ENCODE assay signal across 21 mouse cellular contexts in genomic region chr2:166233246-166233645, GRCm38 (mm10).
A peak's percentile ranks its signal among the peaks of the same experiment; 100 is the strongest.
DNase-seq lines count a peak whose midpoint lies in the region; ATAC-seq lines count a peak whose summit lies in the region.
"Had no signal": no experiment of that assay in that cellular context is flagged by ENCODE, and none has a peak within 500 bp of the region (broad histone marks: within the 10 kb centered on the region; RNA-seq: fewer than 3 reads in every experiment).

No protein-coding gene starts in this region.

- no peaks in the 10 kb centered on the region for H3K9me3 ChIP-seq in kidney, embryonic 16.5 days (ENCODE audit: low read length)
- no peaks in the 10 kb centered on the region for H3K9me3 ChIP-seq in embryonic facial prominence, embryonic 10.5 days
- H3K9me3 ChIP-seq in embryonic facial prominence, embryonic 14.5 days (ENCODE audit: control insufficient read depth, low read length), result no peaks in the 10 kb centered on the region
- H3K9me3 ChIP-seq in limb, embryonic 12.5 days, result no peaks in the 10 kb centered on the region
- no peaks in the 10 kb centered on the region for H3K9me3 ChIP-seq in forebrain, embryonic 14.5 days (replicated peaks; ENCODE audit: control insufficient read depth, low read length)
- H3K9me3 ChIP-seq: heart, embryonic 13.5 days; midbrain, embryonic 12.5 days had no signal

- H3K9ac ChIP-seq in kidney, embryonic 16.5 days (replicated peaks; ENCODE audit: low read length), result no peak overlapping the region
- H3K9ac ChIP-seq in embryonic facial prominence, embryonic 14.5 days (ENCODE audit: low read depth, low read length), result no peak overlapping the region
- H3K9ac ChIP-seq in limb, embryonic 12.5 days (replicated peaks), result no peak overlapping the region
- no peak overlapping the region for H3K9ac ChIP-seq in forebrain, embryonic 14.5 days (ENCODE audit: low read length)
- H3K9ac ChIP-seq: forebrain, postnatal 0 days; heart, embryonic 13.5 days; hindbrain, embryonic 14.5 days; midbrain, embryonic 12.5 days had no signal

- peak; percentile 30 for DNase-seq in kidney, adult 18-20 months
- no peak for DNase-seq in embryonic facial prominence, embryonic 10.5 days (ENCODE audit: low spot score)
- no peak for DNase-seq in embryonic facial prominence, embryonic 14.5 days (ENCODE audit: low spot score)
- no peak for DNase-seq in forebrain, embryonic 14.5 days (ENCODE audit: low spot score)
- DNase-seq in left cerebral cortex, adult 18-20 months (ENCODE audit: low spot score in 2 of 2), result no peak
- DNase-seq: adrenal gland, postnatal 25 days; cerebellum, adult 11 months; cerebellum, adult 9-11 months; forebrain, postnatal 0 days; gastrocnemius, postnatal 25 days; heart, adult 18-20 months; heart, postnatal 14 days; layer of hippocampus, adult 9-11 months; liver; lung, postnatal 10 days had no signal

- WGBS in kidney, embryonic 16.5 days, result 57% methylated on average over 1 of the region's 1 CpGs
- 88% methylated on average over 1 of the region's 1 CpGs for WGBS in embryonic facial prominence, embryonic 10.5 days
- 77% methylated on average over 1 of the region's 1 CpGs for WGBS in embryonic facial prominence, embryonic 14.5 days
- 93% methylated on average over 1 of the region's 1 CpGs for WGBS in limb, embryonic 12.5 days
- WGBS in forebrain, embryonic 14.5 days, result 84% methylated on average over 1 of the region's 1 CpGs

- H3K36me3 ChIP-seq in kidney, embryonic 16.5 days (ENCODE audit: insufficient read depth, low read length), result no peaks in the 10 kb centered on the region
- no peaks in the 10 kb centered on the region for H3K36me3 ChIP-seq in embryonic facial prominence, embryonic 10.5 days (replicated peaks)
- no peaks in the 10 kb centered on the region for H3K36me3 ChIP-seq in embryonic facial prominence, embryonic 14.5 days (ENCODE audit: control insufficient read depth, insufficient read depth, low read length)
- H3K36me3 ChIP-seq in limb, embryonic 12.5 days, result no peaks in the 10 kb centered on the region
- no peaks in the 10 kb centered on the region for H3K36me3 ChIP-seq in forebrain, embryonic 14.5 days (ENCODE audit: control insufficient read depth, insufficient read depth, low read length)
- H3K36me3 ChIP-seq: heart, embryonic 13.5 days; midbrain, embryonic 12.5 days had no signal

- H3K4me1 ChIP-seq in kidney, embryonic 16.5 days (ENCODE audit: insufficient read depth, low read length), result peaks cover 20% of the 10 kb centered on the region
- peaks cover 60% of the 10 kb centered on the region for H3K4me1 ChIP-seq in embryonic facial prominence, embryonic 10.5 days
- H3K4me1 ChIP-seq in embryonic facial prominence, embryonic 14.5 days (ENCODE audit: control insufficient read depth, insufficient read depth, low read length), result peaks cover 19% of the 10 kb centered on the region
- H3K4me1 ChIP-seq in limb, embryonic 12.5 days (replicated peaks), result peaks cover 27% of the 10 kb centered on the region
- no peaks in the 10 kb centered on the region for H3K4me1 ChIP-seq in forebrain, embryonic 14.5 days (ENCODE audit: control insufficient read depth, insufficient read depth, low read length)

- ATAC-seq in kidney, embryonic 16.5 days (ENCODE audit: low FRiP score, low TSS enrichment), result no peak
- ATAC-seq in embryonic facial prominence, embryonic 14.5 days (ENCODE audit: low read depth), result no peak
- ATAC-seq in limb, embryonic 12.5 days (ENCODE audit: insufficient number of reproducible peaks, insufficient read depth, low FRiP score, low TSS enrichment, low read depth), result no peak
- no peak for ATAC-seq in forebrain, embryonic 14.5 days
- ATAC-seq: forebrain, postnatal 0 days had no signal

- no peak overlapping the region for H3K4me3 ChIP-seq in kidney, embryonic 16.5 days (ENCODE audit: low read length)
- no peak overlapping the region for H3K4me3 ChIP-seq in embryonic facial prominence, embryonic 10.5 days
- H3K4me3 ChIP-seq in embryonic facial prominence, embryonic 14.5 days (ENCODE audit: low read depth, low read length), result no peak overlapping the region
- H3K4me3 ChIP-seq in limb, embryonic 12.5 days (replicated peaks), result no peak overlapping the region
- no peak overlapping the region for H3K4me3 ChIP-seq in forebrain, embryonic 14.5 days (ENCODE audit: low read depth, low read length)
- H3K4me3 ChIP-seq: heart, embryonic 13.5 days; left cerebral cortex, adult 2 months; midbrain, embryonic 12.5 days had no signal

- no peaks in the 10 kb centered on the region for H3K27me3 ChIP-seq in kidney, embryonic 16.5 days (ENCODE audit: insufficient read depth, low read length)
- 0 out of 2 replicates have a peak, but pooled peaks cover 12% of the 10 kb centered on the region for H3K27me3 ChIP-seq in embryonic facial prominence, embryonic 10.5 days (replicated peaks; ENCODE audit: low read depth, poor library complexity, severe bottlenecking)
- no peaks in the 10 kb centered on the region for H3K27me3 ChIP-seq in embryonic facial prominence, embryonic 14.5 days (replicated peaks; ENCODE audit: control insufficient read depth, insufficient read depth, low read length)
- no peaks in the 10 kb centered on the region for H3K27me3 ChIP-seq in limb, embryonic 12.5 days
- no peaks in the 10 kb centered on the region for H3K27me3 ChIP-seq in forebrain, embryonic 14.5 days (replicated peaks; ENCODE audit: control insufficient read depth, insufficient read depth, low read length)
- H3K27me3 ChIP-seq: heart, embryonic 13.5 days had no signal

- no peak overlapping the region for H3K4me2 ChIP-seq in kidney, embryonic 16.5 days (replicated peaks; ENCODE audit: low read depth, low read length)
- H3K4me2 ChIP-seq in embryonic facial prominence, embryonic 14.5 days (ENCODE audit: low read depth, low read length), result no peak overlapping the region
- no peak overlapping the region for H3K4me2 ChIP-seq in limb, embryonic 12.5 days
- H3K4me2 ChIP-seq in forebrain, embryonic 14.5 days (ENCODE audit: low read length), result no peak overlapping the region
- H3K4me2 ChIP-seq: heart, embryonic 13.5 days; hindbrain, embryonic 14.5 days; midbrain, embryonic 12.5 days had no signal

- no peak overlapping the region for H3K27ac ChIP-seq in kidney, embryonic 16.5 days (ENCODE audit: low read length)
- peak overlapping the region; percentile 84 for H3K27ac ChIP-seq in embryonic facial prominence, embryonic 10.5 days (replicated peaks)
- H3K27ac ChIP-seq in embryonic facial prominence, embryonic 14.5 days (replicated peaks; ENCODE audit: low read depth, low read length), result peak overlapping the region; percentile 69; the same call in 1 of the 2 replicates
- H3K27ac ChIP-seq in limb, embryonic 12.5 days, result peak overlapping the region; percentile 66; the same call in 1 of the 2 replicates
- no peak overlapping the region for H3K27ac ChIP-seq in forebrain, embryonic 14.5 days (ENCODE audit: low read depth, low read length)
- H3K27ac ChIP-seq: hindbrain, embryonic 14.5 days; left cerebral cortex, adult 2 months; midbrain, embryonic 12.5 days had no signal

Comparison
In these comparisons a context has a peak if more than half of its experiments do, and no peak if none do; other contexts are left out.
1. H3K27ac ChIP-seq: peak in embryonic facial prominence, embryonic 10.5 days (single experiment), embryonic facial prominence, embryonic 14.5 days (single experiment) and limb, embryonic 12.5 days (single experiment); none in kidney, embryonic 16.5 days (single experiment) and forebrain, embryonic 14.5 days (single experiment).